Mouse (Mus musculus) layer of hippocampus, adult 2 months (tissue): ENCODE measurements around the gene Hoxd9. TPM values are rescaled to one million over a fixed set of nuclear protein-coding genes. Genes with fewer than 3 reads are reported as not detected.

ENCODE experiments used
- DNase-seq, 2 experiments: peaks; one replicate each; pipeline ENCODE4 v3.0.0; 2022; ENCODE audit warnings: low spot score in 2 of 2
- H3K27ac ChIP-seq: fragments of 200-600 bp; 2 replicates; pipeline ENCODE4 v1.8.1; 2022
- H3K4me3 ChIP-seq: fragments of 200-600 bp; 2 replicates; pipeline ENCODE4 v1.8.1; 2022; ENCODE audit warnings: mild to moderate bottlenecking
- CTCF ChIP-seq: fragments of 200-600 bp; conservative IDR thresholded peaks from 2 replicates; pipeline ENCODE4 v1.8.1; 2022; ENCODE audit warnings: antibody characterized with exemption, mild to moderate bottlenecking, moderate library complexity
- total RNA-seq, 2 experiments: library from RNA; stranded (reverse); gene quantifications; 2 replicates each; pipeline ENCODE4 v1.2.3; 2021

Hoxd9 gene
- total RNA-seq, 2 experiments from 2014 or later = not detected

GRCm38 (mm10) chr2:74733317-74733661 is 35.8 kb downstream of the Hoxd9 start:
- no peak for TF ChIP-seq CTCF
- DNase-seq = no peak
- H3K27ac ChIP-seq = no peak overlapping the region
- no peak overlapping the region for H3K4me3 ChIP-seq

- DNase-seq = no peak
- H3K4me3 ChIP-seq = no peak overlapping the region
- TF ChIP-seq CTCF = no peak
- no peak overlapping the region for H3K27ac ChIP-seq
Measured at GRCm38 (mm10) chr2:74733765-74734164, 36.2 kb downstream of the Hoxd9 start.

- Histone ChIP-seq H3K4me3 (no peak overlapping the region), H3K27ac (no peak overlapping the region)
- TF ChIP-seq CTCF = no peak
- DNase-seq = no peak
Measured at GRCm38 (mm10) chr2:74734451-74734850, 36.9 kb downstream of the Hoxd9 start.

DNA sequence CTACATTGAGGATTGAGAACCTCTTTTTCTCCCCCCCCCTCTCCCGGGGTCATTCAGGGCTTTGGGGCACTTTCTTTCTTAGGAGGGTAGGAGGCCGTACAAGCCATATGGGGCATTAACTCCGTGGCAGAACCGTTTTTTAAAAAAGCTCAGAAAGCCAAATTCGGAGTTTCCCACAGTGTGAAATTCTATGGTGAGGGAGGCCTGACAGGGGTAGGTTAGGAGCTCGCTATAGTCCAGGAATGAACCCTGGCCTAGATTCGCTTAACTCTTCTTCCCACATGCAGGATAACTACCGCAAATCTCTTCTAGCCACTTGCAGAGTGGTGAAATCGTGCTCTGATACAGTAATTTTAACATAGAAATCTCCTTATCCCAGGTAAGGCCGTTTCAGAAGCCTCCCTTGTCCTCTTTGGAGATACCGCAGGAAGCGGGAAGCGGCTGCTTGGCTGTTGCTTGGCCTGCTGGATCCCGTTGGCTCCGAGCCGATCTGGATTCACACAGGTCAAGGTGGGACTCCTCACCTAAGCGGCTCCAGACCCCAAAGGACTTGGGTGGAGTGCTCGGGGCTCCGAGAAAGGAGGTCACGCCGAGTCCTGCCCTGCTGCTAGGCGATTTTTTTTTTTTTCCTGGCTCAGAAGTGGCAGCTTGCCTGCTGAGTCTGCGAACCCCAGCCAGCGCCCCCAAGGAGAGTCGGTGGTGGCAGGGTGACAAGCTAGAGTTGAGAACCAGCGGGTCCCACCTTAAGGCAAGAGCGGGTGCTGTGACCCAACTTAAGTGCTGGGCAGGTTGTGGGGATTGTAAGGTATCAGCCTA is 37.7 kb downstream of the Hoxd9 start:
- Histone ChIP-seq H3K27ac (no peak overlapping the region), H3K4me3 (no peak overlapping the region)
- no peak for TF ChIP-seq CTCF
- no peak for DNase-seq

DNA sequence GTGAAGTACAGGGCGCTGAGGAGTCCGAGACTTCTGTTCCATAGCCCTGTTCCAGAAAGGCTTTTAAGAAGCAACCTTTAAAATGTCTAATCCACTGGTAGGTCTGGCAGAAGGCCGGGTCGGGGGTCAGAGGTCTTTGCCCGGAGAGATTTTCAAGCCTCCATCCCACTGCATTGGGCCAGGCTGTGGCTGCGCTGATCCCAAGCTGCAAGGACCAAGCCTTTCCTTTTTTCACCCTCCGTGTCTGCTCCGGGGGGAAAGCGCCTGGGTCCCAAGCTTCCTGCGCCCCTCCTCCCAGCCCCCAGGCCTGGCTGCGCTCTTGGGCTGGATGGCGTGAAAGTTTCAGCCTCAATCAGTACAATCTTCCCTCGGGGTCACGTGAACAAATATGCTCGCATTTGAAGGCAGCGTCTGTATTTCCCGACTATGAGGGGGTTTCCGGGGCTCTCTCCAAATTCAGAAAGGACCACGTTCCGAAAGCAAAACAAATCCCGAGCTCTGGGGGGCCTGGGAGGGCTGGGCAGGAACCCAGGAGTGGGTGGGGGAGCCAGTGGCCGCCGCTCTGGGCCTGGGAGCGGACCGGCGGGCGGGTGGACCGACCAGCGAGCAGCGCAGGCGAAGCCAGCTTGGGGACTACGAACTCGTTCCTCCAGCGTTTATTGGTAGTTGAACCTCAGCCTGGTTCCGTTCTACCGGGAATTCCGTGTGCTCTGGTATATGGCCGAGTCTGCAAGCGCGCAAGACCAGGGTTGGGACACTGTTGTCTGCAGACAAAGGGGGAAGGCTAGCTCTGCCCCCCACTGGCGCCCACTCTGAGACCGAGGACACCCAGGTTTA is 38.5 kb downstream of the Hoxd9 start:
- no peak overlapping the region for H3K4me3 ChIP-seq
- no peak for TF ChIP-seq CTCF

GRCm38 (mm10) chr2:74736688-74737577 is 39.4 kb downstream of the Hoxd9 start:
- Histone ChIP-seq H3K4me3 (no peak overlapping the region), H3K27ac (no peak overlapping the region)
- no peak for TF ChIP-seq CTCF
- DNase-seq = no peak

More for the DNA sequence above, 38.5 kb downstream of the Hoxd9 start:
- H3K27ac ChIP-seq = no peak overlapping the region
- DNase-seq = no peak

DNA sequence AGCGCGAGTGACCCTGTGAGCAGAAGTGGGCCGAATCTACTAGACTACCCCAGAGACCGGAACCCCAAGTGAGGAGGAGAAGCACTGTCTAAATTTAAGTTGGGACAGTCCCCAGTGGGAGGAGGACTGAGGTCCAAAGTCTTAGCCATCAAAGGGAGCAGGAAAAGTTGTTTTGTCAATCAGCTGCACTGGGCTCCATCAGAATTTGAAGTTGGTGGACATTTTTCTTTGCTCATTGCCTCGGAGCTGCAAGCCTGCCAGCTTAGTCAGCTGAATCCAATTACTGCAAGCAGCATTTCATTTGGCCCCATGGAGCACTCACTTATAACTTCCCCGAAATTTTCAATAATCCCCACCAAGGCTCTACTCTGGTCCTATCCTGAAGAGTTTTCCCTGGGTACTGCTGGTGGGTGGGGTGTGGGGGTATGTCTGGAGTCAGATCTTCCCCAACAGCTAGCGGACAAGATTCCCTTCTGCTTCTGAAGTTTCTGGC is 40.1 kb downstream of the Hoxd9 start:
- DNase-seq = no peak
- H3K27ac ChIP-seq = no peak overlapping the region
- TF ChIP-seq CTCF = no peak
- no peak overlapping the region for H3K4me3 ChIP-seq

GRCm38 (mm10) chr2:74738623-74739475 is 41.3 kb downstream of the Hoxd9 start:
- H3K4me3 ChIP-seq = no peak overlapping the region
- H3K27ac ChIP-seq = no peak overlapping the region
- no peak for TF ChIP-seq CTCF
- no peak for DNase-seq

DNA sequence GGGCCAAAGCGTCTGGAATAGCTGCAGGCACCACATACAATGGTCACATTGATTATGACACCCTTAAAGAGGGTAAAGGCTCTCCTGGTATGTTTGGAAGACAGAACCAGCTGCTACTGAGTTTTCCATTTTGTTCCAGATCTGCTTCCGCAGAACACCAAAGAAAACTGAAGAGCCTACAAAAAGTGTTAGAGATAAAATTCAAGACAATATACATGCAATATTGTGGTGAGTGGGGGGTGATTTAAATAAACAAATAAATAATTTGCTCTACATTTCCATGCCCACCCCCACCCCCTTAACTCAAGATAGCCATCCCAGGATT is 41.9 kb downstream of the Hoxd9 start:
- Histone ChIP-seq H3K4me3 (no peak overlapping the region), H3K27ac (no peak overlapping the region)
- no peak for TF ChIP-seq CTCF
- no peak for DNase-seq

DNA sequence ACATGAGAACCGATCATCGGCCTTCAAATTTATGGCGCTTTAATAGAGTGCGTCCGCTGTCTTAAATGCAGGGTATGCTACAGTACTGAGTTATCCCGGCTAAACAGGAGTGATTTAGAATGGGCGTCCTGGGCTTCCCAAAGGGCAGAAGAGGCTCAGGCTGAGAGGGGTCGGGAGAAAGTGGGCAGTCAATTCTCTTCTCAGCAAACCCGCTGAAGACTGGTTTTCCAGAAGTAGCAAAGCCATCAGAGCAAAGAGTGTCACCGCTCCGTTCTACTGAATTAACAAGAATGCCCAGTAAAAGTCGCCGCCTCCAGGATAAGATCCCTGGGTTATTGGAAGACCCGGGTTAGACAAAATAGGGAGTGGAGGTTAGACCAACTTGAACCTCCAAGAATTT is 42.3 kb downstream of the Hoxd9 start:
- Histone ChIP-seq H3K27ac (no peak overlapping the region), H3K4me3 (no peak overlapping the region)
- no peak for DNase-seq
- TF ChIP-seq CTCF = no peak

- no peak overlapping the region for H3K27ac ChIP-seq
- DNase-seq = no peak
- no peak for TF ChIP-seq CTCF
- H3K4me3 ChIP-seq = no peak overlapping the region
Measured at GRCm38 (mm10) chr2:74740311-74741091, 43.0 kb downstream of the Hoxd9 start.
